Mouse (Mus musculus): Measurements from ENCODE around the gene Ttll1. TPM values are rescaled to one million over a fixed set of nuclear protein-coding genes. Genes with fewer than 3 reads are reported as not detected.

Gene Ttll1
- total RNA-seq (2021) = 6.2 and 9.0 TPM in 2 replicates
- long read RNA-seq, transcript Ttll1-201 (12 exons, 2,060 nt) = major isoform, 15 of 17 reads
- long read RNA-seq, partial matches to known transcripts = 1 of 17 reads
- long read RNA-seq, other reads (novel, unspliced or antisense) = 1 of 17 reads

GRCm38 (mm10) chr15:83510805-83511405 is at the start of gene Ttll1:
Gene Ttll1 (minus strand): TSS chr15:83510893.
- DNase-seq = peak; percentile 96

- peak; percentile 88 for DNase-seq
Measured at GRCm38 (mm10) chr15:83555161-83555974, 44.7 kb upstream of the Ttll1 start.

GRCm38 (mm10) chr15:83553831-83554230 is 43.1 kb upstream of the Ttll1 start:
- no peak for DNase-seq

- no peak for DNase-seq
Measured at GRCm38 (mm10) chr15:83550137-83550536, 39.4 kb upstream of the Ttll1 start.

- no peak for DNase-seq
Measured at GRCm38 (mm10) chr15:83547144-83547543, 36.5 kb upstream of the Ttll1 start.

GRCm38 (mm10) chr15:83546029-83546428 is 35.3 kb upstream of the Ttll1 start:
- no peak for DNase-seq

GRCm38 (mm10) chr15:83541647-83542287 is 31.1 kb upstream of the Ttll1 start:
- DNase-seq = no peak

GRCm38 (mm10) chr15:83539905-83540304 is 29.2 kb upstream of the Ttll1 start:
- DNase-seq = peak; percentile 67

- DNase-seq = no peak
Measured at GRCm38 (mm10) chr15:83538855-83539254, 28.2 kb upstream of the Ttll1 start.

GRCm38 (mm10) chr15:83535890-83536231 is 25.2 kb upstream of the Ttll1 start:
- DNase-seq = no peak

- DNase-seq = peak; percentile 47
Measured at GRCm38 (mm10) chr15:83534960-83535889, 24.5 kb upstream of the Ttll1 start.

- DNase-seq = no peak
Measured at GRCm38 (mm10) chr15:83532606-83533005, 21.9 kb upstream of the Ttll1 start.

GRCm38 (mm10) chr15:83531961-83532469 is 21.3 kb upstream of the Ttll1 start:
- no peak for DNase-seq

GRCm38 (mm10) chr15:83530688-83531087 is 20.0 kb upstream of the Ttll1 start:
- no peak for DNase-seq

- no peak for DNase-seq
Measured at GRCm38 (mm10) chr15:83530233-83530632, 19.5 kb upstream of the Ttll1 start.

- peak; percentile 34 for DNase-seq
Measured at GRCm38 (mm10) chr15:83529765-83530164, 19.1 kb upstream of the Ttll1 start.

- DNase-seq = no peak
Measured at GRCm38 (mm10) chr15:83528892-83529291, 18.2 kb upstream of the Ttll1 start.

- no peak for DNase-seq
Measured at GRCm38 (mm10) chr15:83527747-83528146, 17.1 kb upstream of the Ttll1 start.

- DNase-seq = no peak
Measured at GRCm38 (mm10) chr15:83527092-83527437, 16.4 kb upstream of the Ttll1 start.

- peak; percentile 70 for DNase-seq
Measured at GRCm38 (mm10) chr15:83526424-83527091, 15.9 kb upstream of the Ttll1 start, which contains the start of gene Bik. Gene Bik (plus strand): TSS chr15:83526862.

GRCm38 (mm10) chr15:83524333-83524729 is 13.6 kb upstream of the Ttll1 start:
- no peak for DNase-seq
